Mouse (Mus musculus) liver, embryonic 14.5 days (tissue): ENCODE results near the gene Tmprss4. TPM values are rescaled to one million over a fixed set of nuclear protein-coding genes. Genes with fewer than 3 reads are reported as not detected.

Experiments used
- ATAC-seq: fragments of 200-750 bp; cut with Nextera tagmentation; 2 replicates; pipeline ENCODE4 v1.8.0; 2017; ENCODE audit warnings: moderate number of reproducible peaks, mild to moderate bottlenecking, moderate library complexity; ENCODE audit not compliant: insufficient read depth
- DNase-seq, 3 experiments: peaks; one replicate each; pipeline ENCODE4 v3.0.0-alpha.2; 2012 to 2013; ENCODE audit warnings: low read depth in 3 of 3, low spot score in 3 of 3
- H3K27ac ChIP-seq: fragments of 300-500 bp; sonication (generic); 2 replicates; pipeline ENCODE4 v1.5.1; 2014; ENCODE audit warnings: moderate library complexity, mild to moderate bottlenecking, control low read depth, inconsistent platforms
- H3K27me3 ChIP-seq: fragments of 300-500 bp; sonication (generic); 2 replicates; pipeline ENCODE4 v1.6.1; 2014; ENCODE audit warnings: mild to moderate bottlenecking, low read length, moderate library complexity; ENCODE audit not compliant: control insufficient read depth, insufficient read depth
- H3K36me3 ChIP-seq: fragments of 300-500 bp; sonication (generic); replicated peaks from 2 replicates; pipeline ENCODE4 v1.6.1; 2014; ENCODE audit warnings: low read depth; ENCODE audit not compliant: control insufficient read depth, insufficient read depth
- H3K4me1 ChIP-seq, 2 experiments: fragments of 200-500 bp in 1 of 2; fragments of 300-500 bp in 1 of 2; sonication (generic) in 1 of 2; replicated peaks; 2 replicates each; pipeline ENCODE4 v1.6.1; 2012 to 2014; ENCODE audit warnings: antibody characterized with exemption in 1 of 2, inconsistent platforms in 1 of 2, low read length in 1 of 2; ENCODE audit not compliant: control insufficient read depth in 2 of 2, insufficient read depth in 2 of 2
- H3K4me2 ChIP-seq: fragments of 300-500 bp; sonication (generic); 2 replicates; pipeline ENCODE4 v1.6.1; 2014; ENCODE audit warnings: low read depth, mild to moderate bottlenecking, control low read depth, moderate library complexity
- H3K4me3 ChIP-seq, 2 experiments: fragments of 200-500 bp in 1 of 2; fragments of 300-500 bp in 1 of 2; sonication (generic) in 1 of 2; 2 replicates each; pipeline ENCODE4 v1.5.1; 2012 to 2014; ENCODE audit warnings: low read depth in 2 of 2, low read length in 2 of 2, mild to moderate bottlenecking in 2 of 2, control low read depth in 1 of 2, inconsistent platforms in 1 of 2, moderate library complexity in 1 of 2; ENCODE audit not compliant: insufficient read depth in 1 of 2
- H3K9ac ChIP-seq: fragments of 300-500 bp; sonication (generic); replicated peaks from 2 replicates; pipeline ENCODE4 v1.6.1; 2014; ENCODE audit warnings: mild to moderate bottlenecking, control low read depth, moderate library complexity
- H3K9me3 ChIP-seq: fragments of 300-500 bp; sonication (generic); 2 replicates; pipeline ENCODE4 v1.6.1; 2016; ENCODE audit warnings: low read length, mixed read lengths; ENCODE audit not compliant: control insufficient read depth
- CTCF ChIP-seq: IDR thresholded peaks from 2 replicates; pipeline ENCODE4 v1.5.1; 2016; ENCODE audit warnings: antibody characterized with exemption, low read depth, control low read depth
- EP300 ChIP-seq: IDR thresholded peaks from 2 replicates; pipeline ENCODE4 v1.6.1; 2016; ENCODE audit warnings: antibody characterized with exemption, low read depth
- WGBS: fragments of 180-500 bp; shearing (Covaris S2); extraction: QIAGEN DNeasy Blood & Tissue Kit; methylation state at CpG from one replicate; pipeline ENCODE4 v1.1.7; 2014; ENCODE audit not compliant: insufficient replicate concordance; 5-methylcytosine and 5-hydroxymethylcytosine counted together
- polyA plus RNA-seq, 2 experiments: library from polyadenylated mRNA; depleted of rRNA in 1 of 2; stranded (reverse) in 1 of 2; unstranded in 1 of 2; fragments of >200 nt; fragmentation: Nextera tagmentation in 1 of 2; extraction: Ambion mirVana in 1 of 2; gene quantifications; 2 replicates each; pipeline versions ENCODE4 v1.2.1 to v1.2.3; 2012 to 2014

Tmprss4 gene
- polyA plus RNA-seq, 2 experiments, result 0.05 to 0.06 TPM

GRCm38 (mm10) chr9:45188570-45189563 lies 15.0 kb downstream of the Tmprss4 start:
- Histone ChIP-seq H3K27me3 (no peaks in the 10 kb centered on the region), H3K4me1 (no peaks in the 10 kb centered on the region), H3K9me3 (no peaks in the 10 kb centered on the region), H3K36me3 (no peaks in the 10 kb centered on the region), H3K27ac (no peak overlapping the region), H3K9ac (no peak overlapping the region), H3K4me2 (no peak overlapping the region), H3K4me3 (no peak overlapping the region)
- WGBS, result 70% methylated on average over 10 of the region's 10 CpGs
- TF ChIP-seq EP300 (no peak), CTCF (no peak)
- DNase-seq (no peak), ATAC-seq (no peak)

DNA sequence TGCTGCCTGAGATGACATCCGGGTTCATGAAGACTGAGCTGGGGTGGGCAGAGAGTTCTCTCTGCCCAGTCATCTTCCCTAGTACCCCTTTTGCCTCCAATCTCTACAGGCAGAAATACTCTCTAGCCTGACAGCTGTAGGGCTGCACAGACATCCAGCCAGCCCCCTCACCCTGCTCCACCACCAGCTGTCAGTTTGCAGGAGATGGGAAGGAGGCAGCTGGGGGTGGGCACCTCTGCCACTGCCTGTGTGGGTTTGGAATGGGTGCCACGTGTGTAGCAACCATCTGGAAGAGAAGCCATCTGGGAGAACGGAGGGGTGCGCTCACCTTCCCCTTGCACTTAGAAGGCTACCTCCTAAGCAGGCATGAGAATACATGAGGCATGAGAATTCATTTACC lies 18.6 kb downstream of the Tmprss4 start:
- H3K4me2 ChIP-seq, result no peak overlapping the region
- DNase-seq (no peak), ATAC-seq (no peak)
- H3K4me1 ChIP-seq, result peaks cover 0 to 3% of the 10 kb centered on the region in 2 experiments; a peak in 1 of 4 replicates
- 70% methylated on average over 4 of the region's 4 CpGs for WGBS
- no peak overlapping the region for H3K9ac ChIP-seq
- H3K27me3 ChIP-seq, result no peaks in the 10 kb centered on the region
- no peak overlapping the region for H3K27ac ChIP-seq
- no peaks in the 10 kb centered on the region for H3K9me3 ChIP-seq
- H3K36me3 ChIP-seq, result no peaks in the 10 kb centered on the region
- TF ChIP-seq CTCF, result no peak
- no peak for TF ChIP-seq EP300
- H3K4me3 ChIP-seq, result no peak overlapping the region

DNA sequence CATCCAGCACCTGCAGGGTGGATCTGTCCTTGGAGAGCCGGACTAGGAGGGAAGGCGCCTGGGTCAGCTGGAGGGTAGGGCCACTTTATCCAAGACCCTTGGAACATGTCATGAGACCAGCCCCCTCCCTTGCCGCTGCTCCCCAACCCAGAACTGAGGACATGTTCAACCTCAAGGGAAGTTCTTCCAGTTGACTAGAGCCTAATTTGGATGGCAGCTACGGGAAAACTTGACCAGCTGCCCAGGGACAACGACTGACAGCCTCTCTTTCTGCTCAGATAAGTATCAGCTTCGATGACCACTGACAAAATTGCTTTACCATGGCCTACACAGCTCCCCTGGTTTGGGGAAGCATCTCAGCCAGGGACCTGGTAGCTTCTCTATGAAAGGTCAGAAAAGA lies 20.6 kb downstream of the Tmprss4 start:
- no peak overlapping the region for H3K4me3 ChIP-seq
- no peaks in the 10 kb centered on the region for H3K27me3 ChIP-seq
- no peak overlapping the region for H3K27ac ChIP-seq
- no peaks in the 10 kb centered on the region for H3K9me3 ChIP-seq
- ATAC-seq (no peak), DNase-seq (no peak)
- 54% methylated on average over 6 of the region's 6 CpGs for WGBS
- no peak overlapping the region for H3K4me2 ChIP-seq
- peaks cover 0 to 3% of the 10 kb centered on the region in 2 experiments; a peak in 1 of 4 replicates for H3K4me1 ChIP-seq
- TF ChIP-seq EP300 (no peak), CTCF (no peak)
- no peaks in the 10 kb centered on the region for H3K36me3 ChIP-seq
- no peak overlapping the region for H3K9ac ChIP-seq

- H3K27me3 ChIP-seq, result no peaks in the 10 kb centered on the region
- H3K4me2 ChIP-seq, result no peak overlapping the region
- ATAC-seq (no peak), DNase-seq (no peak)
- H3K9ac ChIP-seq, result no peak overlapping the region
- no peaks in the 10 kb centered on the region for H3K9me3 ChIP-seq
- WGBS, result 27% methylated on average over 3 of the region's 3 CpGs
- no peak overlapping the region for H3K4me3 ChIP-seq
- H3K27ac ChIP-seq, result no peak overlapping the region
- TF ChIP-seq EP300 (no peak), CTCF (no peak)
- no peaks in the 10 kb centered on the region for H3K36me3 ChIP-seq
- H3K4me1 ChIP-seq, result peaks cover 0 to 3% of the 10 kb centered on the region in 2 experiments; a peak in 1 of 4 replicates
These were observed 21.4 kb downstream of the Tmprss4 start for GRCm38 (mm10) chr9:45182521-45182920.

DNA sequence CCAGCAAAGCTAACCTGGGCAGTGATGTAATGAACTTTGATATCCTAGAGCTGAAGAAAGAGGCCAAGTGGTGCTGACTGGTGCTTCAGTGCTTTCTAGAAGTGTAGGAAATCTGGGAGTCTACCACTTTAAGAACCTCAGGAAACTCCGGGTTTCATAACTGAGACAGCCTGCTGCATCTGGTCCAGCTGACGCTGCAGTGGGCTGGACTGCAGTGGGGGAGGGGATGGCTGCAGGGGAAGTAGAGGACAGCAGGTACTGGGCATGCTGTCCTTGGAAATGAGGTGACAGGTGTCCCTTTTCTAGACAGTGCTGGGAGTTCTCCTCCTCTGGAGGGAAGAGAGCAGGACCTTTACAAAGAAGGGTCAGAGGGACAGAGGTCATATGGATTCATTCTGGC lies 22.1 kb downstream of the Tmprss4 start, which contains the start of gene BC049352:
BC049352 (plus strand) TSS at position 238 of the 400 bp plus-strand sequence.
- Histone ChIP-seq H3K27ac (no peak within 1 kb of the TSS), H3K9ac (no peak within 1 kb of the TSS), H3K9me3 (no peaks in the 10 kb centered on the region), H3K4me2 (no peak within 1 kb of the TSS), H3K4me3 (no peak within 1 kb of the TSS), H3K27me3 (no peaks in the 10 kb centered on the region), H3K4me1 (peaks cover 0 to 3% of the 10 kb centered on the region in 2 experiments; a peak in 1 of 4 replicates), H3K36me3 (no peaks in the 10 kb centered on the region)
- TF ChIP-seq CTCF (no peak), EP300 (no peak)
- WGBS, result 6% methylated on average over 2 of the region's 2 CpGs
- no peak for DNase-seq
- no peak for ATAC-seq
